Mouse (Mus musculus) A20 (cell line): Measurements from ENCODE around the gene Lingo2.
"Not testable (repeated sequence)": the region's sequence is repeated elsewhere in the genome, so short reads cannot be mapped to it uniquely, and the experiment has no call there.

Source experiments
- DNase-seq: peaks from one replicate; pipeline ENCODE4 v3.0.0-alpha.2; 2011; ENCODE audit warnings: low read depth, low spot score

Lingo2 gene

GRCm38 (mm10) chr4:36081095-36081852 is 870.3 kb downstream of the Lingo2 start:
- DNase-seq, result no peak

GRCm38 (mm10) chr4:36078910-36079525 is 872.5 kb downstream of the Lingo2 start:
- no peak for DNase-seq

- DNase-seq, result not testable (repeated sequence)
Measured at GRCm38 (mm10) chr4:36064701-36065100, 886.8 kb downstream of the Lingo2 start.

GRCm38 (mm10) chr4:36052791-36053376 is 898.7 kb downstream of the Lingo2 start:
- no peak for DNase-seq

GRCm38 (mm10) chr4:36040361-36040760 is 911.2 kb downstream of the Lingo2 start:
- no peak for DNase-seq

GRCm38 (mm10) chr4:36038742-36039141 is 912.8 kb downstream of the Lingo2 start:
- DNase-seq, result no peak

GRCm38 (mm10) chr4:36032039-36032438 is 919.5 kb downstream of the Lingo2 start:
- DNase-seq, result no peak

GRCm38 (mm10) chr4:36014181-36014580 is 937.4 kb downstream of the Lingo2 start:
- no peak for DNase-seq

GRCm38 (mm10) chr4:35992005-35992763 is 959.4 kb downstream of the Lingo2 start:
- DNase-seq, result no peak

- DNase-seq, result no peak
Measured at GRCm38 (mm10) chr4:35986012-35986411, 965.5 kb downstream of the Lingo2 start.

GRCm38 (mm10) chr4:35963532-35963931 is 988.0 kb downstream of the Lingo2 start:
- no peak for DNase-seq

GRCm38 (mm10) chr4:35951894-35952293 is 999.7 kb downstream of the Lingo2 start:
- DNase-seq, result no peak

- no peak for DNase-seq
Measured at GRCm38 (mm10) chr4:35951251-35951650, 1000.3 kb downstream of the Lingo2 start.

GRCm38 (mm10) chr4:35934056-35934661 is 1017.4 kb downstream of the Lingo2 start:
- DNase-seq, result no peak

- no peak for DNase-seq
Measured at GRCm38 (mm10) chr4:35927722-35928121, 1023.8 kb downstream of the Lingo2 start.

GRCm38 (mm10) chr4:35917453-35917852 is 1034.1 kb downstream of the Lingo2 start:
- DNase-seq, result no peak

GRCm38 (mm10) chr4:35897769-35898564 is 1053.6 kb downstream of the Lingo2 start:
- no peak for DNase-seq

- DNase-seq, result no peak
Measured at GRCm38 (mm10) chr4:35885591-35886542, 1065.7 kb downstream of the Lingo2 start.

- peak; percentile 5 for DNase-seq
Measured at GRCm38 (mm10) chr4:35884946-35885460, 1066.5 kb downstream of the Lingo2 start.
